Mouse (Mus musculus): ENCODE data around the gene Vstm4. TPM values are rescaled to one million over a fixed set of nuclear protein-coding genes. Genes with fewer than 3 reads are reported as not detected.
A peak's percentile ranks its signal among the peaks of the same experiment; 100 is the strongest.

Gene Vstm4
- 1 to 10 TPM; 3.6 to 4.3 TPM for total RNA-seq (2021)
- long read RNA-seq, partial matches to known transcripts: 0 of 4 reads
- long read RNA-seq, other reads (novel, unspliced or antisense): 0 of 4 reads

DNA sequence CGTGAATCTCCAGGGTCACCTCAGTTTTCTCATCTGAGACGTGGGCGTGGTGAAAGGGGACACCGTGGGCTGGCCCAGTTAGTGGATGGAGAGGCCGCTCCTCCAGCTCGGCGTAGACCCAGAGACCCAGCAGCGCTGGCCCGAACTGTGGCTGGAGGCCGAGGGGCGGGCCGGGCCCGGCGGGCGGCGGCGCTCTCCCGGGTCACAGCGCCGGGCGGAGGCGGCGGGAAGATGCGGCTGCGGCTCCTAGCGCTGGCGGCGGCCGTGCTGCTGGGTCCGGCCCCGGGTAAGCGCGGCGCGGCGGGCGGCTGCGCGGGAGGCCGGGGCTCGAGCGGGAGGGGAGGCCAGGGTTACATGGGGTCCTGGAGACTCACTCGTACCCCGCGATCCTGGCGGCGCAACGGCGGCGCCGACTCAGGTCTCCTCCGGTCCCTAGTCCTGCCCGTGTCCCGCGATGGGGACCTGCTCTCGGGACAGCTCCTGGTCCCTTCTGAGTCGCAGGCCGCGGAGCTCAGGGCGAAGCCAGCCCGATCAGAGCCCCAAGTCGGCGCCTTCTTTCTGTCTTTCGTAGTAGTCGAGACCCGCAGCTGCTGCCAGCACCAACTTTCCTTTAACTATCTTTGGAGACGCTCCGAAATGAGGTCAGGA, at the start of gene Vstm4:
Vstm4 (plus strand) TSS at position 76 of the 648 bp plus-strand sequence.
- DNase-seq (ENCODE audit: low spot score in 2 of 2): peak; percentile 17 to 31

DNA sequence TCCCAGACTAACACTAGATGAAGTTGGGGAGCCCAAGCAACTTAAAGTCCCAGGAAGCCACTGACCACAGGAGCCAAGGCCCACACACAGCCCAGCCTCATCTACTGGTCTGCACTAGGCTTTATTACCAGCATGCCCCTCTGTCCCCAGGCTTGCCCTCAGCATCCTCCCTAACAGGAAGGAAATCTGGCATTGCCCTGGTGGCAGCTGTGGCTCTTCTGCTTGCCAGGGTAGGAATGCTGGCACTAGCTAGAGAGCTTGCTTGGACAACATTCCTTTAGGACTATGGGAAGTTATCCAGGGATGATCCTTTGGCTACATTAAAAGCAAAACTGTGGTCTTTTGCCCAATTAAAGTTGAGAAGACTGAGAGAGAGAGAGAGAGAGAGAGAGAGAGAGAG, 46.4 kb upstream of the Vstm4 start:
- DNase-seq (ENCODE audit: low spot score in 2 of 2): no peak

- no peak for DNase-seq (ENCODE audit: low spot score in 2 of 2)
Observed at GRCm38 (mm10) chr14:32812429-32812828, 44.1 kb upstream of the Vstm4 start.

DNA sequence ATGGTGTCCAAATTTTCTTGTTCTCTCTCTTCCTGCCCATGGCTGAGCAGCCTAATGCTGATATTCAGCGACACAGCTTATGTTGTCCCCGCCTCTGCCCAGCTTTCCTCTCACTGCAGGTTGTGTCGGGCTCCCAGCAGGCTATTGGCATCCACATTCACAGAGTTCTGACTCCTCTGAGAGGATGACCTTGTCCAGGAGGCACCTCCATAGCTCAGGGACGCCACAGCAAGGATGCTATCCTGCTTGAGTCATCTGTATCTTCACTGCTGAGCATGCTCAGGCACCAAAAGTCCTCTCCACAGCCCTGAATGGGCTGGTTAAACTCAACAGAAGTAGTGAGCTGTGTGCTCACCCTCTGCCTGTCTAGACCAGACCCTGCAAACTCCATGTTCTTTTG, 41.6 kb upstream of the Vstm4 start:
- DNase-seq (ENCODE audit: low spot score in 2 of 2): no peak

- no peak for DNase-seq (ENCODE audit: low spot score in 2 of 2)
Observed at GRCm38 (mm10) chr14:32816533-32816932, 40.0 kb upstream of the Vstm4 start.

DNA sequence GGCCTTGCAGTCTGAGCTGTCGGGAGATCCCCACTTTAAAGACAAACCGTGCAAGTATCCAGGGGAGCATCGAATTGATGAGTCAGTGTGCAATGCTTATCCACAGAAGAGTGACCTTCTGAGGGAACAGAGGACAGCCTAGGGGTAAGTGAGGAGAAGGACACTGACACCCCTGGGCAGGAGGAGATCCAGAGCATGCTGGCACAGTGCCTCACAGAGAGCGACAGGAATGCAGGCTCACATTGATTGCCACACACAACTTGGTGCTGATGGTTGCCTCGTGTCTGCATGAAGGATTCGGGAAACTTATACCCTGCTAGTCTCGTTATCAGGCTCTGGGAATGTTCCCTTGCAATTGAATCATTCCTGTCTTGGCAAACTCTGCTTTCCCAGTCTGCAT, 39.3 kb upstream of the Vstm4 start:
- DNase-seq (ENCODE audit: low spot score in 2 of 2): no peak

GRCm38 (mm10) chr14:32819297-32819696, 37.3 kb upstream of the Vstm4 start:
- no peak for DNase-seq (ENCODE audit: low spot score in 2 of 2)

DNA sequence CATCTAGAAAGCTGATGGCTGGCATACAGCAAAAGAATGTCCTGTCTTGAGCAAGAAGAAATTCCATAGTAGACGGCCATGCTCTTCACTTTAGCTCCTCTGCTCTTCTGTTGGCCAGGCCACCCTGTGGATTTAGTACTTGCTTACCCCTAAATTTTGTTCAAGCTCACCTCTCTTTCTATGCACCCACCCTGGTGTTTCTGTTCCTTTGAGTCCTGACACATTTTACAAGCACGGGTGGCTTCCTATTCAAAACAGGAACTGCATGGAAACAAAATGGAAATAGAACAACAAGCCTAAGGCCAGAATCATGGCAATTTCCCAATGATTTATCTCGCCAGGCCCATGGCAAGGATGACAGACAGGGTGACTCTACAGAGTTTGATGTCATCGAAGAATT, 33.7 kb upstream of the Vstm4 start:
- no peak for DNase-seq (ENCODE audit: low spot score in 2 of 2)

- no peak for DNase-seq (ENCODE audit: low spot score in 2 of 2)
Observed at GRCm38 (mm10) chr14:32823861-32824260, 32.7 kb upstream of the Vstm4 start.

GRCm38 (mm10) chr14:32824267-32825150, 32.0 kb upstream of the Vstm4 start:
- no peak for DNase-seq (ENCODE audit: low spot score in 2 of 2)

- DNase-seq (ENCODE audit: low spot score in 2 of 2): no peak
Observed at GRCm38 (mm10) chr14:32825426-32826032, 31.0 kb upstream of the Vstm4 start.

- DNase-seq (ENCODE audit: low spot score in 2 of 2): no peak
Observed at GRCm38 (mm10) chr14:32827165-32827564, 29.4 kb upstream of the Vstm4 start.

GRCm38 (mm10) chr14:32827994-32828650, 28.4 kb upstream of the Vstm4 start:
- DNase-seq (ENCODE audit: low spot score in 2 of 2): peak; percentile 4 to 15

DNA sequence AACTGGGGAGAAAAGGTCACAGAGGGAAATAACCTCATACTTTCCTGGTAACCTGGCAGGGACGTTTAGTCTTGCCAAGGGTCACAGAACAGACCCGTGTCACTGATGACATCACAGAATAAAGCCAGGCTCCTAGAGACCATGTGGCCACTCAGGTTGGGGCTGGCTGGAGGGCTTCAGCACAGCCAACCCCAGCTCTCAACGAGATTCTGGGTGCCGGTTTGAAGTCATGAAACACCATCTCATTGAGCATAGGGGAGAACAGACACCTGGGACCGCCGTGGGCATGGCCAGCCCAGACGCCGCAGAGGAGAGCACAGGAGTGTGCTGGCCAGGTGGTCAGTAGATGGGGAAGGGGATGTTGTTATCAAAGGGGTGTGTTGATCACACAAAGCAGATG, 22.7 kb upstream of the Vstm4 start, which contains the start of gene Fam170b:
Fam170b (plus strand) TSS at position 116 of the 400 bp plus-strand sequence.
- no peak for DNase-seq (ENCODE audit: low spot score in 2 of 2)

- DNase-seq (ENCODE audit: low spot score in 2 of 2): no peak
Observed at GRCm38 (mm10) chr14:32835181-32835580, 21.4 kb upstream of the Vstm4 start.

GRCm38 (mm10) chr14:32835596-32835995, 21.0 kb upstream of the Vstm4 start:
- DNase-seq (ENCODE audit: low spot score in 2 of 2): no peak

- DNase-seq (ENCODE audit: low spot score in 2 of 2): no peak
Observed at GRCm38 (mm10) chr14:32836191-32836590, 20.4 kb upstream of the Vstm4 start.

DNA sequence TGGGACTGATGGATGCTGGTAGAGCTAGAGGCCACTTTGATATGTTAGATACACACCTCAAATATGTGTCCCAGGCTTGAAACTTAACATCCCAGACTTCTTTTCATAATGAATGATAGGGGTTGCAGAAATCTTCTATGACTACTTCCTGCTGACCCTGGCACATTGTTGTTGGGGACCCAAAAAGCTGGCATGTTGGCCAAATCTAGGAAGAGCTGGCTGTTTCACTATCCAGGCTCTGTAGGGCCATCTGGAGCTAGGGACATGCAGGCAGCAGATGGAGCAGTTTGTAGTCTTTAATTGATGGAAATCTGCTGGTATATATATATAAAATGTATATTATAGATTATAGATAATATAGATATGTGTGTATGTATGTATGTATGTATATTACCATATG, 14.5 kb upstream of the Vstm4 start:
- DNase-seq (ENCODE audit: low spot score in 2 of 2): no peak

GRCm38 (mm10) chr14:32854059-32854458, 2.5 kb upstream of the Vstm4 start:
- no peak for DNase-seq (ENCODE audit: low spot score in 2 of 2)

DNA sequence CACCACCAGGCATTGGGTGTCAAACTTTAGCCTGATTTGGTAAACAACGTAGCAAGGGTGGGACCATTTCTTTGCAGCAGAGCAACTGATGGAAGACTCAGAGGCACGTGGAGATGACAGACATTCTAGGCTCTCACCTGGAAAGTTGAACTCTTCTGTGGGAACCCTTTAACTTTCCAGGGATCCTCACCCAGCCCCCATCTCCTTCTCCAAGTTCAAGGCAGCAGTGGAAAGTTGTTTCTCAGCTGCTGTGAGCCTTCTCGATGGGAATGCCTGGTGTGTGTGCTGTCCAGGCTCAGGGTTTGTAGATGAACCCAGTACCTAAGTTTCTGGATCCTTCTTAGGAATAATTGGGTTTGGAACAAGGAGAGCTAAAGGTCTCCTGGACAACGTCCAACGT, 310 bp upstream of the Vstm4 start:
- DNase-seq (ENCODE audit: low spot score in 2 of 2): no peak

- DNase-seq (ENCODE audit: low spot score in 2 of 2): no peak
Observed at GRCm38 (mm10) chr14:32858361-32858760, 1.8 kb downstream of the Vstm4 start.
